Mouse (Mus musculus) ovary, postnatal 10 days (tissue): ENCODE measurements around the gene Chst13.

Experiments
- DNase-seq: peaks from one replicate; pipeline ENCODE4 v3.0.0; 2022; ENCODE audit warnings: low spot score

Gene Chst13

DNA sequence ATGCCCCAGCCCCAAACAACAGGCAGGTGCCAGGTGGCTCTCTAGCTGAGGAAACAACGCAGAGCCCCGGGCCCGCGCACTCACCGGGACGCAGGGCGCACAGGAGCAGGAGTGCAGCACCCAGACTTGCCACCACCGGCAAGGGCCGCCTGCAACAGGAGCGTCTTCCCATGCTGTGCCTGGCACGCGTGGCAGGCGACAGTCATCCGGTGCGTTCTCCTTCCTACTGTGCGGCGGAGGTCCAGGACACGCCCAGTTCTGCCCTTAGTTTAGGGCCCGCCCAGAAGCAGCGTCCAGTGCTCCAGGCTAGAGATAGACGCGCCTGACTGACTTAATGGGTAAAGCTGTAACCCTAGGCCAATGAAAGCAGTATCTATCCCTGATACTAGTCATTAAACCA lies at the start of gene Chst13:
TSS of gene Chst13 (minus strand) at position 195 of the 400 bp plus-strand sequence.
- no peak for DNase-seq

DNA sequence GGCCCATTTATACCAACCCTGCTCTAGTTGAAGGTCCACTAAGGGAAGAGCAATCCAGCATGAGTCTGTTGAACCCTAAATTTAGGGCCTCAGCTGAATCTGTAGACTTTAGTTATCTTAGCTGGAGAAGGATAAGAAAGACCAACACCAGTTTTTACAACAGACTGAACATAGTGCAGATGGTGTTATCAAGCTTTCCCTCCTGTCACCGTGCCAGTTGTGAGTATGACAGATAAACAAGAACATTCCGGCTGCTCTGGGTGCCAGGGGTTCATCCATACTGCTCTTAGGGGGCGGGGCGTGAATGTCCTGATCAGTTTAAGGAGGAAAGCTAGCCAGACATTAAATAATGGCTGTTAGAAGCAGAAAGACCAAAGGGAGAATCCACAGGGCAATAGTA lies 49.7 kb upstream of the Chst13 start:
- DNase-seq, result no peak

DNA sequence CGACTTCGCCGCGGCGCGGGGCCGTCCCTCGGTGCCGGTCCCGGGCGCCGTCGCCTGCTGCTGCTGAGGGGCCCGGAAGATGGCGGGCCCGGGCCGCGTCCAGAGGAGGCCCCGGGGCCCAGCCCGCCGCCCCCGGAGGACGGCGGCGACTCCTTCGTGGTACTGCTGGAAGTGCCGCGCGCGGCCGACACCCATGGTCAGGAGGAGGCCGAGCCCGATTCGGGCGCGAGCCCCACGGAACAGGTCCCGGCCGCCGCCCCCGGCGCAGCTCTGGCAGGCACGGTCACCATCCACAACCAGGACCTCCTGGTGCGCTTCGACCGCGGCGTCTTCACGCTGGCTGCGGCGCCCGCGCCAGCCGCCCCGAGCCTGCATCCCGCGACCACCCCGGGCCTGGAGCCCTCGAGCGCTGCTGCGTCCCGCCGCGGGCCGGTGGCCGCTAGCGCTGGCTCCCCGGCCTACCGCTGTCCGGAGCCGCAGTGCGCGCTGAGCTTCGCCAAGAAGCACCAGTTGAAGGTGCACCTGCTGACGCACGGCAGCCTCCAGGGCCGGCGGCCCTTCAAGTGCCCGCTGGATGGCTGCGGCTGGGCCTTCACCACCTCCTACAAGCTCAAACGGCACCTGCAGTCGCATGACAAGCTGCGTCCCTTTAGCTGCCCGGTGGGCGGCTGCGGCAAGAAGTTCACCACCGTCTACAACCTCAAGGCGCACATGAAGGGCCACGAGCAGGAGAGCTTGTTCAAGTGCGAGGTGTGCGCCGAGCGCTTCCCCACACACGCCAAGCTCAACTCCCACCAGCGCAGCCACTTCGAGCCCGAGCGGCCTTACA lies 45.0 kb upstream of the Chst13 start:
- DNase-seq, result no peak

- DNase-seq, result peak; percentile 99
Measured at GRCm38 (mm10) chr6:90368976-90369724, 44.2 kb upstream of the Chst13 start, which contains the start of gene Zxdc. TSS of gene Zxdc (plus strand) at chr6:90369492.

GRCm38 (mm10) chr6:90363301-90363700 lies 38.3 kb upstream of the Chst13 start:
- no peak for DNase-seq

DNA sequence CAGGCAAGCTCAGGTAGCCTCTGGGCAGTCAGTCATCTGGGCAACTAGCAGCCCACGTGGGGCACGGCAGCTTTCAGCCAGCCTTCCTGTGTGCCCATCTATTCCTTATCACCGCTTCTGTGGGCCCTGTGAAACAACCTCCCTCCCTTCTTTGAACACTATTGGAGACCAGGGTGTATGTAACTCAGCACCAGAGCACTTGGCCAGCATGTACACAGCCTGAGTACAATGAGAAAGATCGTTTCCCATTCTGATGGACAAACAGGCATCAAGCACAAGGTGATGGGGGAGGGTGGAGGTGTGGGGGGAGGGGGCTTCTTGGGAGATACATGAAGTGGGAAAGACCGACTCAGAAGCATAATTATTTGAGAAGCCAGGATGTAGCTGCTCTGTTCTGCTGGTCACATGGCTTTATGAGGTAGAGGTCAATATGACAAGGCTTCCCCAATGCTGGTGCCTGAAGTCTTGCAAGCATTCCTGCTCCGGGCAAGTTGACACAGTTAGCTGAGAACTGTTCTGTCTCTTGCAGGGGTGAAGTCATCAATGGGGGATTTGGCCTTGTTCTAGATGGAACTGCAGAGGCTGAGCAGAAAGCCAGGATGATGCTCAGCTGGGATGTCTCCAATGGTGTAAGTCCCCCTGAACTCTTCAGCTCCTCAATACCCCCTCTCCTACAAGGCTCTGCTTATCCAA lies 36.1 kb upstream of the Chst13 start:
- DNase-seq, result no peak

DNA sequence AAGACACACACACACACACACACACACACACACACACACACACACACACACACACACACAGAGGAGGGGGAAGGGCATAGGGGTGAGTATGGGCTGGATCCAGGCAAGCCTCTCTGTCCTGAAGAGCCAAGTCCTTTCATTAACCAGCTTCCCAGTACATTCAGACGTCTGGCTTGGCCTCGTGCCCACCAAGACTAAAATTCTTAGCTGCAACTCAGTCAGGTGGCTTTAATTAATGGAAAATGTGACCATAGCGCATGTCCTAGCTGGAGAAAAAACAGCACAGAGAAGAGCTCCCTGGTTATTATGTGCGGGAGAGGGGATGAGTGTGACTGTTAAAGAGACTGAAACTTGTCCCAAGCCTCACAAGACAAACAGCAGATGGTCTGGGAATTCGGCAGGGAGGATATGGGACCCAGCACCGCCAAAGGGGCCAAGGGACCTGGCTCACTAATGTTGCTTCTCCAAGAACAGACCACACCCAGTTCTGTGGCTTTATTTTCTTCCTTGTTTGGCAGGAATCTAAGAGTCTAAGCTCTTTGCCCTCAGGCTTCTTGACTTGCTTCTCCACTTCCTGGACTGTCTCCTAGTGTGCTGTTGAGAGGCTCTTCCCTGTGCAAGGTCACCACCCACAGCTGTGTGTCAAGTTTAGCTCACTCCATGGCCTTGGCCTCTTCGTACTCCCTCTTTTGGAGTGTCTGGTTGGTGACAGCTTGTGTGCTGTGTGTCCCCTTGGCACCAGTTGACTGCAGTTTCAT lies 35.2 kb upstream of the Chst13 start:
- DNase-seq, result no peak

DNA sequence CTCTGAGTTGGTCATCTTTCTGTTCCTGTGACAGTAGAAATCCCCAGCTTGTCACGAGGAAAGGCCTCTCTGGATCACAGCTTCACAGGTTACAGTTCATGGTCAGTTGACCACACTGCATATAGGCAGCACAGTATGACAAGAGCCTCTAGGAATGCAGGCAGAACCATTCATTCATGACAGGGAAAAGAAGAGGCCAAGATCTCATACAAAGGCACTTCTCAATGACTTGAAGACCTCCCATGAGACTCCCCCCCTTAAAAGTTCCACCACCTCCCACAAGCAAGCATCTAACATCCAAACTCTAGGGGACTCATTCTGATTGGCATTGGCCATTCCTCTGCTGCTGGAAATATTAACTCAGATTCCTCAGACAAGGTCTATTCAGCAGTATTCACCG lies 34.5 kb upstream of the Chst13 start:
- DNase-seq, result no peak

- DNase-seq, result no peak
Measured at GRCm38 (mm10) chr6:90358142-90358541, 33.2 kb upstream of the Chst13 start.

DNA sequence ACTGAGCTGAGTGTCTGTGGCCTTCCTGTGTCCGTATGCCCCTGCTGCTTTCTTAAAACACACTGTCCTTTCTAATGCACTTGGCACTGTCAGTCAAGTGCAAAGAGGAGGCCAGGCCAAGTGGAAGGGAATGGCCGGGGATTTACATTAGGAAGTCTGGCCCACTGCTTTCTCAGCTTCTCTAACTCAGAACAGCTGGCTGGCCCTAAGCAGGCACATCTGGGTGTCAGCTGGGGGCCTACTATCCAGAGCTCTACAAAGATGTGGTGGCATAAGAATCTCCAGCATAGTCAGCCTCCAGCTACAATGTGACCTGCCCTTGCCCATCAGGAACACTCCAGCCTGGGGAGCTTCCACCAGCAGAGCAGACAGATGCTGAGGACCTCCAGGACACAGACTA lies 25.0 kb upstream of the Chst13 start:
- no peak for DNase-seq

DNA sequence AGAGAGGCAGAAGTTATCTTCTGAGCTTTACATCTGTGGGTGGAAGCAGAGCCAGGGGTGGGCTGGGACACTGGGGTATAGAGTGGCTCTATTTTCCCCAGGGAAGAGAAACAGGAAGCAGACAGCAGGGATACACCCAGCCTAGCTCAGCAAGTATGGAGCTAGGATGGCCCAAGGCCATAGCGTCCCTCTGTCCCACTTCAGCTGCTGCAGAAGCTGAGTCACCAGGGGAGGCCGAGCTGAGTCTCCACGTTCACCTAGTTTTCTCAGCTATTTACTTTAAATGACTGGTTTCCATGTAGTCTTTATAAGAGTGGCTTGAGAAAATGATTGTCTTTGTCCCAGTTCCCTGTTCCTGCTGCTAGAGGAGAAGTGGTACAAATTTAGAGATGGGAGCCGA lies 23.5 kb upstream of the Chst13 start:
- no peak for DNase-seq

- DNase-seq, result no peak
Measured at GRCm38 (mm10) chr6:90347183-90347582, 22.2 kb upstream of the Chst13 start.

GRCm38 (mm10) chr6:90342343-90342742 lies 17.4 kb upstream of the Chst13 start:
- no peak for DNase-seq

DNA sequence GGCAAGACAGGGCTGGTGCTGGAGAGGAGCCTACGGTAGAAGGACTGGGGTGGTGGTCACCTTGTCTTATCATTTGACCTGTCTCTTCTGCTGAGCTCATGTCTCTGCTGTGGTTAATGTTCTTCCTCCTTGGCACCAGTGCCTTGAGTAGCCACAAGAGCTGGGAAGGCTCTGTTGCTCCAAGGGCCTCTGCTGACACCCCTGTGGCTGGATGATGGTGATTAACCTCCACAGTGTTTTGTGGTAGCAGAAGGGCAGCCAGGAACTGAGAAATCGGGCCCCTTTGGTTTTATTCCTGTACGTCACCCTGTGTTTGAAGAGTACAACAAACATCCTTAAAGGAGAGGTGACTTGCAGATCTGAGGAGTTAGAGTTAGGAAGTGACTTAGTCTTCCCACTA lies 9.3 kb upstream of the Chst13 start:
- DNase-seq, result no peak

DNA sequence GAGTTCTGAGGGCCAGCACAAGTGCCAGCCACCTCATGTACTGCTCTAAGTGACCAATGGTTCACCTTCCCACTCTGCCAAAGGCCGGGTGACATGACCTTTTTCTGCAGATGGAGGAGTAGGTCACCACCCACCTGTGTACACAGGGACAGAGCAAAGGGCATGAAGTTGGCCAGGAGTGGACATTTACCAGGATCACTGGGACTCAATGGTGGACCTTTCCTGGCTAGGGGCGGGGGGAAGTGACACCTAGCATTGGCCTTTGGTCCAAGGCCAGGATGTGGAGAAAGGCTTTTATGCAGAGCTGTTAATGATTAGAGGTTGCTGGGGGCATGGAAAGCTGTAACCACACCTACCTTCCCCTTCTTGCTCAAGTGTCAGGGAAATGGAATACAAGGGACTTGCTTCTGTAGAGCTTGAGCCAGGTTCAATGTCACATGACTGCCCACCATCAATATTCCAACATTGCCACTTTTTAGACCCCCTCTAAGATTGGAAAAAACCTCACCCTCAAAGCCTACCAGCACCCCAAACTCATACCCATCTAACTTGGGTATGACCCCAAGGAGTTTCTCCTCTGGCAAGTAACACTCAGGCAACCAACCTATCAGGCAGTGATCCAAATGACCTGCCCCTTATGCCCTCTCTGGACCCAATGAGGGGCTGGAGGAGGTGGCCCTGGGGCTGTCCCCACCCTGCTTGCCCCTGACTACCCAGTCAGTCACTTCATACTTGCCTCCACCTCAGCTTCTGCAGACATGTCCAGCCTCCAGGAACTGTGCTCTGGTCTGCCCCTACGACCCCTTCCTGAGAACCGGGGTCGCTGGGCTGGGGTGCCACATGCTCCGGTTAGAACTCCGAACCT lies 7.8 kb upstream of the Chst13 start, which contains the start of gene Uroc1:
TSS of gene Uroc1 (plus strand) at position 724 of the 865 bp plus-strand sequence.
- no peak for DNase-seq

- DNase-seq, result no peak
Measured at GRCm38 (mm10) chr6:90329953-90330352, 5.0 kb upstream of the Chst13 start.

DNA sequence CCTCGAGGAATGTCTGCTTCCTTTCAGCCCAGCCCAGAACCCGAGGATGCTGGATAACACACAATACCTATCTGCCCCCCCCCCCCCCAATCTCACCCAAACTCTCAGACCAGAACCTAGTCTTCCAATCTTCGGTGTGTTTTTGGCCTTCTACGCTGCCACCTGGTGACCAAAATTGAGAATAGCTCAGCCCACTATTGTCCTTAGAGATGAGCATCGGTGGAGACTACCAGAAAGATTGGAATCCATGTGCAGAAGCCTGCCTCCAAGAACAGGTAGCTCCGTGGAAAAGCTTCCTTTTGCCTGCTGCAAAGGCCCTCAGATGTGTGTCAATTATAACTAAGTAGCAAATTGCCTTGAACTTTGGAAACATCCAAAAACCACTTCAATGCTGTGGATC lies 2.7 kb upstream of the Chst13 start:
- no peak for DNase-seq

- no peak for DNase-seq
Measured at GRCm38 (mm10) chr6:90324463-90324862, 522 bp downstream of the Chst13 start.

DNA sequence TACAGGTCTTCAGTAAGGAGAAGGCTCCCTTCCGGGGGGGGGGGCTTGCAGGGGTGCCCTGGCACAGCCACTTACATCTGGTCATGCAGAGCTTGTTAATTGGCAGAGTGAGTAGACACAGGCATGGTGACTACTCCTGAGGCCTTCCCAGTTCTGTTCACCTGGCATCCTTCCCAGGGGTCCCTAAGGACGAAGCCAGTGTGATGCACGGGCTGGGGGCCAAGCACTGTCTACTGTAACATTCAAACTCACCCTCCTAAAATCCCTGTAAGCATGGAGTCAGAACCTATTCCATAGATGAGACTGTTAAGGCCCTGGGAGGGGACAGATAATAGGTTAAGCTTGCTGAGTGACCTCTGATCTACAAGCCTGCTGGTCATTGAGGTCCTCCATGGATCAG lies 959 bp downstream of the Chst13 start:
- no peak for DNase-seq

DNA sequence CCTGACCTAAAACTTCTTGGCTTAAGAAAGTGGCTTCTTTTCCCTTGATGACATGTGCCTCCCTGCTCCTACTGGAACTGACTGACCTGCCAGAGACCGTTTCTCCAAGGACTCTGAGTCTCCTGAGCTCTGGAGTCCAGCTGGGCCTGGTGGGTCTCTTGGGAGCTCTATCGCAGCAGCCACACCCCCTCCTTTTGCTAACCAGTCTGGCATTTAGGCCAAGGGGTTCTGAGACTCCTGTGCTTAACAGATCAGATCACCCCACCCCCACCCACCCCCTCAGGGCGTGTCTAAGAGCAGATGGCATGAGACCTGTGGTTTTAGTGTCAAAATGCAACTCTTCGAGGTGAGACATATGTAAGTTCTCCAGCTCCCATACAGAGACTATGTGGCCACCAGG lies 3.2 kb downstream of the Chst13 start:
- DNase-seq, result no peak

- no peak for DNase-seq
Measured at GRCm38 (mm10) chr6:90320429-90320828, 4.6 kb downstream of the Chst13 start.
